Mouse (Mus musculus): Measurements from ENCODE around the gene Tlx1. TPM values are rescaled to one million over a fixed set of nuclear protein-coding genes. Genes with fewer than 3 reads are reported as not detected.
A peak's percentile ranks its signal among the peaks of the same experiment; 100 is the strongest.

Tlx1 gene
- polyA plus RNA-seq, 1 experiment from 2014 or later, result not detected

- ATAC-seq (ENCODE audit: low read depth), result no peak
- H3K4me3 ChIP-seq (replicated peaks), result no peak overlapping the region
- no peak overlapping the region for H3K9ac ChIP-seq
- peaks cover 100% of the 10 kb centered on the region for H3K27me3 ChIP-seq
- no peak for DNase-seq
- H3K27ac ChIP-seq, result no peak overlapping the region
- H3K4me2 ChIP-seq, result no peak overlapping the region
- no peaks in the 10 kb centered on the region for H3K36me3 ChIP-seq
- H3K4me1 ChIP-seq (replicated peaks), result 0 out of 2 replicates have a peak, but pooled peaks cover 3% of the 10 kb centered on the region
- WGBS (ENCODE audit: insufficient replicate concordance), result 8% methylated on average over 5 of the region's 5 CpGs
- no peaks in the 10 kb centered on the region for H3K9me3 ChIP-seq (replicated peaks)
Measured at GRCm38 (mm10) chr19:45159491-45159890, 9.0 kb downstream of the Tlx1 start.

DNA sequence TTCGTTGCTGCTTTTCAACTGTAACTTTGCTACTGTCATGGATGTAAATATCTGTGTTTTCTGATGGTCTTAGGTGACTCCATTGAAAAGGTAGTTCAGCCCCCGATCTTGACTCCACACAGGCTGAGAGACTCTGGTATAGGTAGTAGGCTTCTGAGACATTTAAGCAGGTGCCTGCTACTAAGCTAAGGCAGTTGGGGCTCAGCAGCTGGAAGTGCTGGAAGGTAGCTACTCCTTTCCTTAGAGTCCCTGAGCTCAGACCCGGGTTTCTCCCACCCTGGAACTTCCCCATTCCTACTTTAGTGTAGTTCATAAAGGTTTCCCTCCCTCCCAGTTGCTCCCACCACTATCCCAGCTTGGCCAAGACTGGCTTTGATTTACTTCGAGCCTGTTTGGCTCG, 9.5 kb downstream of the Tlx1 start:
- Histone ChIP-seq H3K9ac (no peak overlapping the region), H3K4me3 (replicated peaks) (no peak overlapping the region), H3K4me1 (replicated peaks) (0 out of 2 replicates have a peak, but pooled peaks cover 3% of the 10 kb centered on the region), H3K4me2 (no peak overlapping the region), H3K27ac (no peak overlapping the region), H3K27me3 (peaks cover 100% of the 10 kb centered on the region), H3K9me3 (replicated peaks) (no peaks in the 10 kb centered on the region), H3K36me3 (no peaks in the 10 kb centered on the region)
- ATAC-seq (ENCODE audit: low read depth) (no peak), DNase-seq (no peak)
- 8% methylated on average over 5 of the region's 5 CpGs for WGBS (ENCODE audit: insufficient replicate concordance)

- 0 out of 2 replicates have a peak, but pooled peaks cover 3% of the 10 kb centered on the region for H3K4me1 ChIP-seq (replicated peaks)
- peaks cover 100% of the 10 kb centered on the region for H3K27me3 ChIP-seq
- WGBS (ENCODE audit: insufficient replicate concordance), result 2% methylated on average over 5 of the region's 5 CpGs
- H3K27ac ChIP-seq, result no peak overlapping the region
- peak overlapping the region; percentile 36 for H3K4me2 ChIP-seq
- ATAC-seq (ENCODE audit: low read depth), result no peak
- DNase-seq, result no peak
- H3K36me3 ChIP-seq, result no peaks in the 10 kb centered on the region
- H3K9ac ChIP-seq, result no peak overlapping the region
- no peak overlapping the region for H3K4me3 ChIP-seq (replicated peaks)
- H3K9me3 ChIP-seq (replicated peaks), result no peaks in the 10 kb centered on the region
Measured at GRCm38 (mm10) chr19:45160523-45160922, 10.0 kb downstream of the Tlx1 start.

DNA sequence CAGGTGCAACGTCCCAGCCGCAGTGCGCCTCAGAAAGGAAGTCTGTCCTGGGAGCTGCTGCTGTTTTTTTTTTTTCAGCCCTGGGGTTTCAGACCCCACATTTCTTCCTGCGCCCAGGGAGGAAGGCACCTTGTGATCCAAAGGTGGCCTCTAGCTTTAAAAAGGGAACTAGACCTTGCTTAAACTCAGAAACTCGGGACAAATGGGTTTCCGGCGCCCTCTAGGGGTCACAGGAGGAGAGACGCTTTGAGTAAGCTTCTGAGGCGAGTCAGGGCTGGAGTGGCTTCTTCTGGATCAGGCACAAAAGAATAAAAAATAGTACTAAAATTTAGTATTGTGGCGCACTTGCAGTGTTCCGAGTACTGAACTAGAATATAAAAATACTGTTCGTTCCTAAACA, 10.6 kb downstream of the Tlx1 start:
- under 1% methylated on average over 12 of the region's 12 CpGs for WGBS (ENCODE audit: insufficient replicate concordance)
- ATAC-seq (ENCODE audit: low read depth), result no peak
- DNase-seq, result no peak
- H3K4me1 ChIP-seq (replicated peaks), result 0 out of 2 replicates have a peak, but pooled peaks cover 3% of the 10 kb centered on the region
- no peak overlapping the region for H3K9ac ChIP-seq
- peak overlapping the region; percentile 36 for H3K4me2 ChIP-seq
- H3K36me3 ChIP-seq, result no peaks in the 10 kb centered on the region
- no peak overlapping the region for H3K27ac ChIP-seq
- H3K4me3 ChIP-seq (replicated peaks), result no peak overlapping the region; the same call in 1 of the 2 replicates
- H3K9me3 ChIP-seq (replicated peaks), result no peaks in the 10 kb centered on the region
- peaks cover 98% of the 10 kb centered on the region for H3K27me3 ChIP-seq

DNA sequence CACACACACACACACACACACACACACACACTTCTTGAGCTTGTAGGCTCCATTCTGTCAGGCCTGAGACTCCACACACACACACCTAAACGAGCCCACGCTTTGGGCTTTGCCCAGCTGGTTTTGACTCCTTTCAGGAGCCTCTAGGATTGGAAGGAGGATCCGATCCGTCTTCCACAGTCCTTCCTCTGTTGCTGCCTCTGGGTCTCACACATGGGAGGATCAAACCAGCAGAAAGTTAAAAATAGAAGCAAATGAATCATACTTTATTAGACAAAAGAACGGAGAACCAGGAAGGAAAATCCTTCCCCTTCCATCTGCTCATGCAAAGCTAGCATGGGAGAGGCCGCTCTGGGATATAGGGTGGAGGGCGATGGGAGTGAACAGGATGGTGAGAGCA, 11.7 kb downstream of the Tlx1 start:
- no peaks in the 10 kb centered on the region for H3K36me3 ChIP-seq
- ATAC-seq (ENCODE audit: low read depth) (no peak), DNase-seq (no peak)
- no peak overlapping the region for H3K27ac ChIP-seq
- H3K4me2 ChIP-seq, result no peak overlapping the region
- H3K27me3 ChIP-seq, result peaks cover 96% of the 10 kb centered on the region
- no peaks in the 10 kb centered on the region for H3K9me3 ChIP-seq (replicated peaks)
- 33% methylated on average over 7 of the region's 7 CpGs for WGBS (ENCODE audit: insufficient replicate concordance)
- H3K9ac ChIP-seq, result no peak overlapping the region
- 0 out of 2 replicates have a peak, but pooled peaks cover 3% of the 10 kb centered on the region for H3K4me1 ChIP-seq (replicated peaks)
- H3K4me3 ChIP-seq (replicated peaks), result no peak overlapping the region

DNA sequence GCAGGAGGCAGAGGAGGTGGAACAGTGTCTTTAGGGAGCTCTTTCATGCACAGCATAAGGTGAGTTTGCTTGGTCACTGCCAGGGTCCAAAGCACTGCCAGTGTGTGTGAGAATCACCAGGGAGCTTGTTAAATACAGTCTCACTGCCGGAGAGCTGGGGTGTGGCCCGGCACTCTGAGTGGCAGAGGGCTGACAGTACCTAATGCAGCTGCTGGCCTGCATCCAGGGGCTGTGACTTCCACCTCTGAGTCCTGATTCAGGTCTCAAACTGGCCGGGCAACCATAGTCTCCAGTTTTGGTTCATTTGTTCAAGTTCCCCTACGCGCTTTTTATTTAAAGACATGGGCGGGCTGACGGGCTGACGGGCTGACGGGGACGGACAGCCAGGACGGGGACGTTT, 12.4 kb downstream of the Tlx1 start:
- Histone ChIP-seq H3K27ac (no peak overlapping the region), H3K27me3 (peaks cover 96% of the 10 kb centered on the region), H3K9ac (no peak overlapping the region), H3K4me2 (no peak overlapping the region), H3K9me3 (replicated peaks) (no peaks in the 10 kb centered on the region), H3K4me1 (replicated peaks) (0 out of 2 replicates have a peak, but pooled peaks cover 3% of the 10 kb centered on the region), H3K36me3 (no peaks in the 10 kb centered on the region), H3K4me3 (replicated peaks) (no peak overlapping the region)
- 11% methylated on average over 12 of the region's 12 CpGs for WGBS (ENCODE audit: insufficient replicate concordance)
- DNase-seq (no peak), ATAC-seq (ENCODE audit: low read depth) (no peak)

DNA sequence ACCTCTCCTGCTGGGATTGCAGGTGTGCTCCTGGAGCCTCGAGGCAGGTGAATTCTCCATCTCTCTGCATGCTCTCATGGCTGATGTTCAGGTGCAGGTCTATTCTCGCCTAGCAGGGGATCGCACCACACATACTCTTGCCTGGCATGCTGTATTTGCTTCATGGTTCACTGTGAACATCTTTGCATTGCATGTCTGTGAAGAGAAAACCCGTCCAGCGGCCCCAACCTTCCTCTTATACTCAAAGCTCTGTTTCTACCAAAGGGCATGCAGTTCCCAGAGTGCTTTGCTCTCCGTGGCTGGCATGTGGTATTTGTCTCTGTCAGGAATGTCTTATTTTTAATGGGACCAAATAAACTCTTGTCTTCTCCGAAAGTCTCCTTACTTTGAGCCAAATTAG, 20.0 kb downstream of the Tlx1 start:
- Histone ChIP-seq H3K36me3 (no peaks in the 10 kb centered on the region), H3K4me3 (replicated peaks) (no peak overlapping the region), H3K4me1 (replicated peaks) (no peaks in the 10 kb centered on the region), H3K9ac (no peak overlapping the region), H3K4me2 (no peak overlapping the region), H3K27me3 (peaks cover 54% of the 10 kb centered on the region), H3K9me3 (replicated peaks) (no peaks in the 10 kb centered on the region), H3K27ac (no peak overlapping the region)
- no peak for DNase-seq
- WGBS (ENCODE audit: insufficient replicate concordance), result 51% methylated on average over 7 of the region's 7 CpGs
- no peak for ATAC-seq (ENCODE audit: low read depth)

- ATAC-seq (ENCODE audit: low read depth) (no peak), DNase-seq (no peak)
- WGBS (ENCODE audit: insufficient replicate concordance), result 56% methylated on average over 7 of the region's 7 CpGs
- H3K27me3 ChIP-seq, result peaks cover 23% of the 10 kb centered on the region
- no peak overlapping the region for H3K4me2 ChIP-seq
- peaks cover 15% of the 10 kb centered on the region for H3K4me1 ChIP-seq (replicated peaks)
- H3K9ac ChIP-seq, result no peak overlapping the region
- no peak overlapping the region for H3K27ac ChIP-seq
- no peak overlapping the region for H3K4me3 ChIP-seq (replicated peaks)
- H3K9me3 ChIP-seq (replicated peaks), result no peaks in the 10 kb centered on the region
- H3K36me3 ChIP-seq, result no peaks in the 10 kb centered on the region
Measured at GRCm38 (mm10) chr19:45174803-45175202, 24.3 kb downstream of the Tlx1 start.

GRCm38 (mm10) chr19:45176269-45176668, 25.8 kb downstream of the Tlx1 start:
- Histone ChIP-seq H3K4me2 (peak overlapping the region; percentile 44), H3K27ac (no peak overlapping the region), H3K36me3 (no peaks in the 10 kb centered on the region), H3K27me3 (peaks cover 9% of the 10 kb centered on the region), H3K4me1 (replicated peaks) (peaks cover 15% of the 10 kb centered on the region), H3K4me3 (replicated peaks) (no peak overlapping the region), H3K9ac (no peak overlapping the region), H3K9me3 (replicated peaks) (no peaks in the 10 kb centered on the region)
- 15% methylated on average over 8 of the region's 8 CpGs for WGBS (ENCODE audit: insufficient replicate concordance)
- DNase-seq (no peak), ATAC-seq (ENCODE audit: low read depth) (no peak; the same call in 1 of the 2 replicates)

- Histone ChIP-seq H3K27me3 (peaks cover 4% of the 10 kb centered on the region; the same call in 1 of the 2 replicates), H3K9ac (no peak overlapping the region), H3K4me1 (replicated peaks) (peaks cover 15% of the 10 kb centered on the region), H3K27ac (no peak overlapping the region), H3K9me3 (replicated peaks) (no peaks in the 10 kb centered on the region), H3K4me3 (replicated peaks) (no peak overlapping the region), H3K36me3 (no peaks in the 10 kb centered on the region), H3K4me2 (peak overlapping the region; percentile 44)
- WGBS (ENCODE audit: insufficient replicate concordance), result 23% methylated on average over 26 of the region's 26 CpGs
- DNase-seq, result no peak
- no peak for ATAC-seq (ENCODE audit: low read depth)
Measured at GRCm38 (mm10) chr19:45177004-45177737, 26.7 kb downstream of the Tlx1 start.

DNA sequence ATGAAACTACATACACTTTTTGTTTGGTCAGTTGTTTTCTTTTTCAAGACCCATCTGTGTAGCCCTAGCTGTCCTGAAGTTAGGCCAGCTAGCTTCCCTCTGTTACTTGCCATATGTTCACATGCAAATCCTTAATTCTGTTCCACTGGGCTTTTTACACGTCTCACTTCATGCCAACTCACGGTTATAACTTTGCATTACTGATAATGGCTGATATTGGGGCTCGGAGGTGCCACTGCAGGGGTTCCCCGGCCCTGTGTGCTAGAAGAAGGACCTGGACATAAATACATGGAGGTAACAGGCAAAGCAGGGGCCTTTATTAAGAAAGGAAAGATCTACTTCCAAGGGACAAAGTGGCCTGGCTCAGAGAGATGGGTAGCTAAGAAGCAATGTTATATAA, 29.0 kb downstream of the Tlx1 start:
- no peak for ATAC-seq (ENCODE audit: low read depth)
- 63% methylated on average over 4 of the region's 4 CpGs for WGBS (ENCODE audit: insufficient replicate concordance)
- Histone ChIP-seq H3K4me3 (replicated peaks) (no peak overlapping the region), H3K27me3 (no peaks in the 10 kb centered on the region), H3K36me3 (no peaks in the 10 kb centered on the region), H3K9me3 (replicated peaks) (no peaks in the 10 kb centered on the region), H3K9ac (no peak overlapping the region), H3K4me1 (replicated peaks) (peaks cover 15% of the 10 kb centered on the region), H3K4me2 (no peak overlapping the region), H3K27ac (no peak overlapping the region)
- no peak for DNase-seq

GRCm38 (mm10) chr19:45180447-45180846, 30.0 kb downstream of the Tlx1 start:
- Histone ChIP-seq H3K27ac (no peak overlapping the region), H3K4me2 (no peak overlapping the region), H3K4me3 (replicated peaks) (no peak overlapping the region), H3K27me3 (no peaks in the 10 kb centered on the region), H3K4me1 (replicated peaks) (peaks cover 15% of the 10 kb centered on the region), H3K9me3 (replicated peaks) (no peaks in the 10 kb centered on the region), H3K9ac (no peak overlapping the region), H3K36me3 (no peaks in the 10 kb centered on the region)
- WGBS (ENCODE audit: insufficient replicate concordance), result 67% methylated on average over 5 of the region's 5 CpGs
- ATAC-seq (ENCODE audit: low read depth) (no peak), DNase-seq (no peak)
